ENCODE assay signal across 32 mouse cellular contexts in the genomic region with DNA sequence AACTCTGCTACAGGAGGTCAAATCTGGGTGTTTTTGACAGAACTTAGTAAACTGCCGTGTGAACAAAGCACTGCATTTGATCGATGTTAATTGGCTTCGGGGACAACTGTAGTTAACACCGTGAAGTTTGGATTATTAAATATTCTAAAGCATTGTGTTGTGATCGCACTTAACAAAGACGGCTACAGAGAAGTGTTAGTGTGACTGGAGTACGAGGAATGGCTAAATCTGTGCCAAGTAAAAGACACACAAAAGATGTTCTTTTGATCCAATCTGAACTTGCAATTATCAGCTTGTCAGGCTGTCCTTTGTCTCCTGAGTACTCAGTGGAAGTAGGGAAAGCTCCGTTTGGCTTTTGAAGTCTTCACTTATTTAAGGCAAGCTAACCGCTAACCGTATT.
"Had no signal": no experiment of that assay in that cellular context is flagged by ENCODE, and none has a peak within 500 bp of the region (broad histone marks: within the 10 kb centered on the region; RNA-seq: fewer than 3 reads in every experiment).

No protein-coding gene starts in this region.

- H3K9ac ChIP-seq: heart, embryonic 15.5 days; hindbrain, embryonic 12.5 days; hindbrain, embryonic 13.5 days; hindbrain, embryonic 14.5 days; hindbrain, embryonic 15.5 days; intestine, embryonic 15.5 days; kidney, embryonic 15.5 days had no signal

- H3K4me1 ChIP-seq: heart, embryonic 15.5 days; hindbrain, embryonic 10.5 days; hindbrain, embryonic 12.5 days; hindbrain, embryonic 13.5 days; hindbrain, embryonic 15.5 days; intestine, embryonic 15.5 days; kidney, embryonic 15.5 days had no signal

- H3K9me3 ChIP-seq: heart, embryonic 15.5 days; hindbrain, embryonic 10.5 days; hindbrain, embryonic 12.5 days; hindbrain, embryonic 13.5 days; hindbrain, embryonic 15.5 days; intestine, embryonic 15.5 days; kidney, embryonic 15.5 days had no signal

- H3K27ac ChIP-seq: heart, embryonic 15.5 days; hindbrain, embryonic 10.5 days; hindbrain, embryonic 12.5 days; hindbrain, embryonic 13.5 days; hindbrain, embryonic 14.5 days; hindbrain, embryonic 15.5 days; hindbrain, postnatal 0 days; intestine, embryonic 15.5 days; kidney, embryonic 15.5 days; kidney, postnatal 0 days; layer of hippocampus, adult 2 months; left cerebral cortex, adult 2 months had no signal

- H3K4me3 ChIP-seq: heart, embryonic 15.5 days; hindbrain, embryonic 10.5 days; hindbrain, embryonic 12.5 days; hindbrain, embryonic 13.5 days; hindbrain, embryonic 15.5 days; intestine, embryonic 15.5 days; kidney, embryonic 15.5 days; layer of hippocampus, adult 2 months; left cerebral cortex, adult 2 months had no signal

- H3K4me2 ChIP-seq: heart, embryonic 15.5 days; hindbrain, embryonic 12.5 days; hindbrain, embryonic 13.5 days; hindbrain, embryonic 14.5 days; hindbrain, embryonic 15.5 days; intestine, embryonic 15.5 days; kidney, embryonic 15.5 days had no signal

- H3K36me3 ChIP-seq: heart, embryonic 15.5 days; hindbrain, embryonic 10.5 days; hindbrain, embryonic 12.5 days; hindbrain, embryonic 13.5 days; hindbrain, embryonic 15.5 days; intestine, embryonic 15.5 days; kidney, embryonic 15.5 days had no signal

- H3K27me3 ChIP-seq: heart, embryonic 15.5 days; hindbrain, embryonic 12.5 days; hindbrain, embryonic 13.5 days; hindbrain, embryonic 15.5 days; intestine, embryonic 15.5 days; kidney, embryonic 15.5 days had no signal

- DNase-seq: heart, postnatal 10 days; heart, postnatal 14 days; heart, postnatal 36 days; heart, postnatal 4 days; kidney, adult 11 months; kidney, adult 18-20 months; kidney, adult 2 months; kidney, adult 8-10 months; kidney, adult 9 months; kidney, postnatal 10 days; kidney, postnatal 14 days; kidney, postnatal 25 days; kidney, postnatal 36 days; kidney, postnatal 4 days; layer of hippocampus, adult 9-11 months; layer of hippocampus, postnatal 36 days had no signal

- ATAC-seq: hindbrain, embryonic 16.5 days; hindbrain, postnatal 0 days; inflammation-experienced regulatory T-cells, adult 6 months; intestine, embryonic 15.5 days; intestine, embryonic 16.5 days; intestine, postnatal 0 days had no signal
